Mouse (Mus musculus) heart, embryonic 11.5 days (tissue): ENCODE measurements around the gene Hoxb7. TPM values are rescaled to one million over a fixed set of nuclear protein-coding genes. Genes with fewer than 3 reads are reported as not detected.

Source experiments
- ATAC-seq: fragments of 200-750 bp; cut with Nextera tagmentation; replicated peaks from 2 replicates; pipeline ENCODE4 v1.8.0; 2017; ENCODE audit warnings: moderate library complexity; ENCODE audit not compliant: insufficient number of reproducible peaks, low FRiP score, low TSS enrichment
- H3K27ac ChIP-seq: fragments of 300-500 bp; sonication (generic); 2 replicates; pipeline ENCODE4 v1.5.1; 2014; ENCODE audit warnings: mild to moderate bottlenecking, low read depth, low read length
- H3K27me3 ChIP-seq: fragments of 300-500 bp; sonication (generic); 2 replicates; pipeline ENCODE4 v1.6.1; 2014; ENCODE audit warnings: mild to moderate bottlenecking, low read length, mixed read lengths; ENCODE audit not compliant: control insufficient read depth, insufficient read depth
- H3K36me3 ChIP-seq: fragments of 300-500 bp; sonication (generic); 2 replicates; pipeline ENCODE4 v1.6.1; 2014; ENCODE audit warnings: mild to moderate bottlenecking, low read length, moderate library complexity, mixed read lengths; ENCODE audit not compliant: control insufficient read depth, insufficient read depth
- H3K4me1 ChIP-seq: fragments of 300-500 bp; sonication (generic); 2 replicates; pipeline ENCODE4 v1.6.1; 2014; ENCODE audit warnings: low read length; ENCODE audit not compliant: control insufficient read depth, insufficient read depth
- H3K4me2 ChIP-seq: fragments of 300-500 bp; sonication (generic); 2 replicates; pipeline ENCODE4 v1.6.1; 2014; ENCODE audit warnings: mild to moderate bottlenecking, moderate library complexity
- H3K4me3 ChIP-seq: fragments of 300-500 bp; sonication (generic); 2 replicates; pipeline ENCODE4 v1.5.1; 2014; ENCODE audit warnings: low read depth, low read length
- H3K9ac ChIP-seq: fragments of 300-500 bp; sonication (generic); 2 replicates; pipeline ENCODE4 v1.6.1; 2014; ENCODE audit warnings: mild to moderate bottlenecking, low read depth, low read length, moderate library complexity
- H3K9me3 ChIP-seq: fragments of 300-500 bp; sonication (generic); replicated peaks from 2 replicates; pipeline ENCODE4 v1.6.1; 2016; ENCODE audit warnings: low read length; ENCODE audit not compliant: control insufficient read depth
- WGBS: fragments of 180-500 bp; shearing (Covaris S2); extraction: QIAGEN DNeasy Blood & Tissue Kit; methylation state at CpG from one replicate; pipeline ENCODE4 v1.1.7; 2014; ENCODE audit not compliant: insufficient replicate concordance; 5-methylcytosine and 5-hydroxymethylcytosine counted together
- polyA plus RNA-seq: library from polyadenylated mRNA; unstranded; fragments of >200 nt; fragmentation: Nextera tagmentation; extraction: Ambion mirVana; gene quantifications from 2 replicates; pipeline ENCODE4 v1.2.1, GENCODE M21; 2014

Gene Hoxb7
- polyA plus RNA-seq, 1 experiment from 2014 or later, result 0.31 TPM

DNA sequence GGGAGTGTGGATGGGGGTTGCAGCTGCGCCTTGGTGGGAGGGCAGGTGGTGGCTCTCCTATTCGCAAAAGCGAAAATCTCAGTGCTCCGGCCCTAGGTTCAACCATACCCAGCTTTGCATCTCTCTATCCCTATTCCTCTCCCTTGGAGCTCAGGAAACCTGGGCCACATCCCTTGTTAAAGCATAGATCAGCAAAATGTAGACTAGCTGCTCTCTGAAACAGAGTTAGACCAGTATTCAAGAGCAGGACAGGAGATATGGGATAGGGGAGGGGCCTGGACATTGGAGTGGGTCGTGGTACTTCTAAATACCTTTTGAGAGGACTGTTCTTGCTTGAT lies 28.9 kb downstream of the Hoxb7 start:
- no peak for ATAC-seq
- Histone ChIP-seq H3K27ac (0 out of 2 replicates have a peak overlapping the region, but pooled peaks have one; percentile 54), H3K9ac (peak overlapping the region; percentile 63; the same call in 1 of the 2 replicates), H3K27me3 (peaks cover 97% of the 10 kb centered on the region), H3K4me1 (peaks cover 4% of the 10 kb centered on the region; the same call in 1 of the 2 replicates), H3K36me3 (no peaks in the 10 kb centered on the region), H3K9me3 (no peaks in the 10 kb centered on the region), H3K4me2 (peak overlapping the region; percentile 51), H3K4me3 (peak overlapping the region; percentile 17; the same call in 1 of the 2 replicates)
- 5% methylated on average over 5 of the region's 5 CpGs for WGBS

DNA sequence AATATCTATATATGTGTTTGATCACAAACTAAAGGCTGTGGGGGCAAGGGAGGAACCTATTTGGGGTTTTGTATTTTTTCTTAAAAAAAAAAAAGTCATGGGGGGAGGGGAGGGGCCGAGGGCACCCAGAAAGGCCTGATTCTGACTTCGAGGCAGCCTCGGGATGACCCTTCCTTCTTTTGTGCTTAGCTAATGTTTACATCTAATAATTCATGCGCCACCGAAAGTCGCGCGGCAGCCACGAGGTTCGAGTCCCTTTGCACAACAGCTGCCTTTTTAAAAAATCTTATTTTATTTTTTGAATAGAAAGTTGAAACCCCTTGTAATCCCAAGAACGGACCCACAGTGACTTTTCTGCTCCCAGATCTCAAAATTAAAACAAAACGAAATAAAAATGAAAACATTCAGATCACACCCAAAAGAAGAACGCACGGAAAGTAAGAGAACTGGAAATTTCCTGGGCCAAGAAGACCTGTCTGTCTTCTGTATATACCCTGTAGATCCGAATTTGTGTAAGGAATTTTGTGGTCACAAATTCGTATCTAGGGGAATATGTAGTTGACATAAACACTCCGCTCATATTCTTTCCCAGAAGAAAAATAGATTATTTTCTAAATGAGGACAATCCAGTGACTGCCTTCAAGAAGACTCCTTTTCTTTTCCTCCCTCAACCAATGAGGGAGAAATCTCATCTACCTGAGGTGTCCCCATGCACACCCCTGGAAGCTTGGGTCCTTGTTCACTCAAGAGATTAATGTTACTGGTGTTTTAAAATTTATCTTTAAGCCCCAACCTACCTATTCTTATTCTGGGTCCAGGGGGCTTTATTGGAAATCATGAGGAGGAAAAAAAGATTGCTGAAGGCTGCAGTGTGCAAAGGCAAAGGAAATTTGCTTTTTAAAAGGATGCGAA lies 30.5 kb downstream of the Hoxb7 start:
- Histone ChIP-seq H3K9me3 (no peaks in the 10 kb centered on the region), H3K27me3 (peaks cover 94% of the 10 kb centered on the region), H3K27ac (no peak overlapping the region), H3K4me1 (peaks cover 4% of the 10 kb centered on the region; the same call in 1 of the 2 replicates), H3K36me3 (no peaks in the 10 kb centered on the region), H3K4me3 (no peak overlapping the region), H3K4me2 (peak overlapping the region; percentile 74; the same call in 1 of the 2 replicates), H3K9ac (no peak overlapping the region)
- ATAC-seq, result no peak
- 10% methylated on average over 18 of the region's 18 CpGs for WGBS

DNA sequence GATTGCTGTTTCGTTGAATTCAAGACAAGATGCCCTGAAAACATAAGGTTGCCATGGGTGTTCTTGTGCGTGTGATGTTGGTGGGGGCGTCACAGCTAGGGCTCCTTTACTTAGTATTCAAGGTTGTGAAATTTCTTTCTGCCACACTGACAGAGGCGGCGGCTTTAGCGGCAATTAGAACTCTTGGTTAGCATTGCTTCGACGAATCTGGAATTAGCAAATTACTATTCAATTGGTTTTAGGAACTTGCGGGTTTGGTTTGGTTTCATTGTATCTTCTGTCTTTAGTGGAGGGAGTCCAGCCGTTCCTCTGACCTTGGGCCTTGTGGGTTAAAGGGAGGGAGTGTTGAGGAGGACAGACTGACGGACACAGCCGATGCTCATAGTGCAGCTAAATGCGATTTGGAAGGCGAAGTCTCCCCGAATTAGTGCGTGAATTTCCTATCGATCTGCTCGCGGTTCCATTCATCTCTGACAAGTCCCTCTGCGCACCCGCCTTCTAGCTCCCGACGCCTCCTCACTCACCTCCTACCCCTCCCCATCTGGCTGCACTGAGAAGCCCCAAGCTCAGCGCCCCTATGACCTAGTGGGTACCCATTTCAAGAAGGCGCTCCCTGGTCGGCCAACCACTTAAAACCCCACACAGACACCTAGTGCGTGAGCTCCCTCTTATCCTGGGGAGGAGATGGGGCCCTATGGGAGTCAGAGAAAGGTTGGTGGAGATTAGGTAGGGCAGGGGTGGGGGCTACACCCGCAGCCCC lies 31.4 kb downstream of the Hoxb7 start, which contains the start of gene Hoxb4:
TSS of gene Hoxb4 (plus strand) at position 660 of the 760 bp plus-strand sequence.
- 2% methylated on average over 28 of the region's 28 CpGs for WGBS

DNA sequence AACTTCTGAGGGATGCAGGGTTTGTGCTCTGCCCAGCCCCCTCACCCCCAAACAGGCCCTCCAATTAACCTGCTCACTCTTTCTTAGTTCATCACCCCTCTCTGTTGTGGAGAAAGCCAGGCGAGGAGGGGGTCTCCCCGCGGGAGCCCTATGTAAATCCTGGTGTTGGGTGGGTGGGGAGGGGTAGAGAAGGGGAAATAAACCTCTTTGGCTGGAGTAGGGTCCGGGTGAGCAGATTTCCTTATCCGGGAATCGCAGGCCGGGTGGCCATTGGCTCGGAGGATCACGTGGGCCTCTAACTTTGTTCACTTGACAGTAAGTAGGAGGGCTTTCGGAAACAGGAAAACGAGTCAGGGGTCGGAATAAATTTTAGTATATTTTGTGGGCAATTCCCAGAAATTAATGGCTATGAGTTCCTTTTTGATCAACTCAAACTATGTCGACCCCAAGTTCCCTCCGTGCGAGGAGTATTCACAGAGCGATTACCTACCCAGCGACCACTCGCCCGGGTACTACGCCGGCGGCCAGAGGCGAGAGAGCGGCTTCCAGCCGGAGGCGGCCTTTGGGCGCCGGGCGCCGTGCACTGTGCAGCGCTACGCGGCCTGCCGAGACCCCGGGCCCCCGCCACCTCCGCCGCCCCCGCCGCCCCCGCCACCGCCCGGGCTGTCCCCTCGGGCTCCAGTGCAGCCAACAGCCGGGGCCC lies 32.1 kb downstream of the Hoxb7 start:
- Histone ChIP-seq H3K4me1 (peaks cover 4% of the 10 kb centered on the region; the same call in 1 of the 2 replicates), H3K9me3 (no peaks in the 10 kb centered on the region), H3K9ac (peak overlapping the region; percentile 69), H3K36me3 (no peaks in the 10 kb centered on the region), H3K4me2 (peak overlapping the region; percentile 74), H3K27ac (peak overlapping the region; percentile 80), H3K27me3 (peaks cover 91% of the 10 kb centered on the region), H3K4me3 (peak overlapping the region; percentile 55)
- peak; percentile 71; the same call in 1 of the 2 replicates for ATAC-seq
- under 1% methylated on average over 42 of the region's 45 CpGs for WGBS

More for the DNA sequence above, 31.4 kb downstream of the Hoxb7 start, which contains the start of gene Hoxb4:
- H3K4me3 ChIP-seq, result peak within 1 kb of the TSS; percentile 55
- H3K9me3 ChIP-seq, result no peaks in the 10 kb centered on the region
- ATAC-seq, result no peak
- H3K4me2 ChIP-seq, result peak within 1 kb of the TSS; percentile 74
- H3K4me1 ChIP-seq, result peaks cover 4% of the 10 kb centered on the region; the same call in 1 of the 2 replicates
- H3K9ac ChIP-seq, result peak within 1 kb of the TSS; percentile 69
- H3K27ac ChIP-seq, result peak within 1 kb of the TSS; percentile 80
- H3K36me3 ChIP-seq, result no peaks in the 10 kb centered on the region
- peaks cover 94% of the 10 kb centered on the region for H3K27me3 ChIP-seq

DNA sequence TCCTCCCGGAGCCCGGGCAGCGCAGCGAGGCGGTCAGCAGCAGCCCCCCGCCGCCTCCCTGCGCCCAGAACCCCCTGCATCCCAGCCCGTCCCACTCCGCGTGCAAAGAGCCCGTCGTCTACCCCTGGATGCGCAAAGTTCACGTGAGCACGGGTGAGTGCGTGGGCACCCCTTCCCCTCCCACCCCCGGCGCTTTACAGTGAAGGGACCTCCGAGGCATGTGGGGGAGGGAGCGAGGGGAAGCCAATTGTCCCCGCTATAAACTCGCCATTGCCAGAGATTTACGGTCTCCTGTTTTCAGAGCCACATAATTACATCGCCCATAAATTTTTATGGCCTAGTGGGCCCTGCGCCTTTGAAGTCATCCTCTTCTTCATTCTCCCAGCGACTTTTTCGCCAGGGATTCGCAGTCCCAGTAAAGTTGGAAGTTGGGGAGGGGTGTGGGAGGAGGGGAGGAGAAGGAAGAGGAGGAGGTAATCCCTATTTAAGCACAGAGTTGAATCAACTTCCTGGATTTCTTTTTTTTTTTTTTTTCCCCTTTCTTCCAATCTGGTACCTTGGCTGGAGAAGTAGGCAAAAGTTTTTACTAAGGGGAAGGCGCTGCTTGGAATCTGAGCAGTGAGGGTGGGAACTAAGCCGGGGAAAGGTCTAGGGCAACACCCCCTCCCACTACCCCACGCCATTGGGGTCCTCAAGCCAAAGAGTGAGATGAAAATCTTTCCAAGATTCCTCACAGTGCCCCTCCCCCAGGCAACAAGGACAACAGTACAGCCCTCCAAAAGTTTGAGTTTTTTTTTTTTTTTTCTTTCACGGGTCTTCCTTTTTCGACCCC lies 32.9 kb downstream of the Hoxb7 start:
- no peak for ATAC-seq

DNA sequence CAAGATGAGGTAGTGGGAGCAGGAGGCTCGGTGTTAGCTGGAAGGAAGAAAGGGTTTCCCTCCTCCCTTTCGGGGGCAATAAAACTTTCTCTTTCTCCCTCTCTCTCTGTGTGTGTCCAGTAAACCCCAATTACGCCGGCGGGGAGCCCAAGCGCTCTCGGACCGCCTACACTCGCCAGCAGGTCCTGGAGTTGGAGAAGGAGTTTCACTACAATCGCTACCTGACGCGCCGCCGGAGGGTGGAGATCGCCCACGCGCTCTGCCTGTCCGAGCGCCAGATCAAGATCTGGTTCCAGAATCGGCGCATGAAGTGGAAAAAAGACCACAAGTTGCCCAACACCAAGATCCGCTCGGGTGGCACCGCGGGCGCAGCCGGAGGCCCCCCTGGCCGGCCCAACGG lies 33.5 kb downstream of the Hoxb7 start:
- H3K9ac ChIP-seq, result peak overlapping the region; percentile 61; the same call in 1 of the 2 replicates
- WGBS, result under 1% methylated on average over 29 of the region's 29 CpGs
- no peaks in the 10 kb centered on the region for H3K9me3 ChIP-seq
- H3K4me2 ChIP-seq, result peak overlapping the region; percentile 74
- H3K27ac ChIP-seq, result peak overlapping the region; percentile 80; the same call in 1 of the 2 replicates
- H3K36me3 ChIP-seq, result no peaks in the 10 kb centered on the region
- H3K4me1 ChIP-seq, result peaks cover 4% of the 10 kb centered on the region; the same call in 1 of the 2 replicates
- H3K27me3 ChIP-seq, result peaks cover 90% of the 10 kb centered on the region
- H3K4me3 ChIP-seq, result peak overlapping the region; percentile 55
- ATAC-seq, result no peak

More for the DNA sequence above, 32.9 kb downstream of the Hoxb7 start:
- Histone ChIP-seq H3K4me1 (peaks cover 4% of the 10 kb centered on the region; the same call in 1 of the 2 replicates), H3K9me3 (no peaks in the 10 kb centered on the region), H3K27me3 (peaks cover 91% of the 10 kb centered on the region), H3K36me3 (no peaks in the 10 kb centered on the region), H3K4me3 (peak overlapping the region; percentile 55), H3K9ac (peak overlapping the region; percentile 69), H3K4me2 (peak overlapping the region; percentile 74), H3K27ac (peak overlapping the region; percentile 80)
- WGBS, result 0% methylated on average over 28 of the region's 34 CpGs

DNA sequence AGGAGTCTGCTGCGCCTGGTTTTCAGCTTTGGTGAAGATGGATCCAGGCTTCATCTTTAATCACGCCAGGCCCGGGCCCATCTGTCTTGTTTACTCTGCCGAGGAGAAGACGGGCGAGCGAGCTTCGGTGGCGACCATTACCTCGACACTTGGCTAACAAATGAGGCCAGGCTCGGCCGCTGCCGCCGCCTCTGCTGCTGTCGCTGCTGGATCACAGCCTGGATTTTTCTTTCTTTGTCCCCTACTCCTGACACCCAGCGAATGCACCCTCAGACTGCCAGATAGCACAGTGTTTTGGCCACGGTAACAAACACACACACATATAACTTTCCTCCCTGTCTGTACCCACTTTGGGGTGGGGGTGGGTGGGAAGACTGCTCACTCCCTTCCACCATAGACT lies 34.3 kb downstream of the Hoxb7 start:
- 3% methylated on average over 17 of the region's 17 CpGs for WGBS
- Histone ChIP-seq H3K4me1 (peaks cover 4% of the 10 kb centered on the region; the same call in 1 of the 2 replicates), H3K27me3 (peaks cover 89% of the 10 kb centered on the region), H3K9me3 (no peaks in the 10 kb centered on the region), H3K4me2 (peak overlapping the region; percentile 74; the same call in 1 of the 2 replicates), H3K4me3 (peak overlapping the region; percentile 16), H3K36me3 (no peaks in the 10 kb centered on the region), H3K27ac (no peak overlapping the region), H3K9ac (no peak overlapping the region)
- no peak for ATAC-seq
